Mouse (Mus musculus): ENCODE results near the gene Naa25. TPM values are rescaled to one million over a fixed set of nuclear protein-coding genes. Genes with fewer than 3 reads are reported as not detected.
"Not testable (repeated sequence)": the region's sequence is repeated elsewhere in the genome, so short reads cannot be mapped to it uniquely, and the experiment has no call there.

Gene Naa25
- 10 to 100 TPM; 33.4 to 40.0 (median 35.9) TPM for total RNA-seq (2022)

DNA sequence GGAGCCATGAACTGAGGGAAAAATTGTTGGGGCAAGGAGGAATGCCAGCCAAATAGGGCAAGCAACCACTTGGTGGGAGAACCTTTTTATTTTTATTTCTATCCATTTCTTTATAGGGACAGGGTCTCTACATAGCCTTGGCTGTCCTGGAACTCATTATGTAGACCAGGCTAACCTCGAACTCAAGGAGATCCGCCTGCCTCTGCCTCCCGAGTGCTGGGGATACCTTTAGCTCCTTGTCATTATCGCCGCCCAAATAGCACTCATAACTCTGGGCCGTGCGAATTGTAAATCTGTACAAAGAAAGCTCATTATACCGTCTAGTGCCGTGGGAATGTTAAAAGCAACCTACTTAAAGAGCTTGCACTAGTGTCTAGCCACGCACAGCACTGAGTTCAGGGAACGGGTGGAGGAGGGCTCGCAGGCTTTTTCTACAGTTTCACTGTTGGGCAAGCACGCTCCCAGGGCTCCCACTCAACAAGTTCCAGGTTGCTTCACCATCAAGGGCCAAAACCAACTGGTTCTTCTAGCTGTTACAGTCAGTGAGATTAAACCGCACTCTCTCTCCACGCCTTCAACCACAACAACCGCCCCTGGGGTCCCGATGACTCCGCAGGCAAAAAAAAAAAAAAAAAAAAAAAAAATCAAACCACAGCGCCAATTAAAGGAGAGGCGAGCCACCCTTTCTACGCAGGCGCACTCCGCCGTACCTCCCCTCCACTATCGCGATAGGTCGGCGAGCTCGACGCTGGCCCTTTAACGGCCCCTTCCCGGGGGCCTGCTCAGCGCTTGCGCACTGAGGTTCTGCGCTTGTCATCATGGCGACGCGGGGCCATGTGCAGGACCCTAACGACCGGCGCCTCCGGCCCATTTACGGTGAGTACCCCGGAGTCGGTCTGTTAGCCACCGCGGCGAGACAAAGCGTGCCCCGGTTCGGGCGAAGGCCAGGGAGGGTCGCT lies at the start of gene Naa25:
Gene Naa25 (plus strand): TSS at position 750 of the 959 bp plus-strand sequence.
- DNase-seq: peak; percentile 91

DNA sequence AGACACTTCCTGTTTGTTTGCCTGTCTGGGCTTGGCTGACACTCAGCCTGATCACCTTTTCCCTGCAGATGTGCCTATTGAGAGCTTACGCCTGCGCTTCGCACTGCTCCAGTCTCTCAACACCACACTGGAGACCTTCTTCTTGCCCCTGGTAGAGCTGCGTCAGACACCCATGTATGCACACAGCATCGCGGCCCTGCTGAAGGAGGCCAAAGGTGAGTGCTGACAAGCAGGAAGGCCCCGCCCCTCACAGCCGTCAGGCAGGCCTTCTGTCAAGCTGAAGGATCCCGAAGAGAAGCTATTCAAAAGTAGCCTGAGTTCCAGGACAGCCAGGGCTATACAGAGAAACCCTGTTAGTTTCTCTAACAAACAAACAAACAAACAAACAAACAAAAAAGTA lies 38.5 kb upstream of the Naa25 start:
- DNase-seq: no peak

DNA sequence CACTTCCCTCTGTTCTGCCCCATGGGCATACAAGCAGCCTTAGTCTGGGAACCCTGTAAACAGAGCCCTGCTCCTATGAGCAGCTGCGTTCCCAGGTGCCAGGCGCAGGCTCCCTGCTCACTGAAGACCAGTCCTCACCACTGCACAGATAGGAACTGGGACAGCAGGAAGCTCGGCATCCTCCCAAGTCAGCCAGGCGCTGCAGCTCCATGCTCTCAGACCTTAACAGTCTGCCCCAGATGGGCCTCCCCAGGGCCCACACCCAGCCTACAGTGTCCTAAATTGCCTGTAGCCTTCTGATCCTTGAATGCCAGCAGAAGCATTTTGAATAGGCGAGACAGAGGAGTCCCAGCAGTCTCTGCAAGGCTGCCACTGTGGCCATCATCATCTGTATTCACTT lies 36.0 kb upstream of the Naa25 start:
- no peak for DNase-seq

DNA sequence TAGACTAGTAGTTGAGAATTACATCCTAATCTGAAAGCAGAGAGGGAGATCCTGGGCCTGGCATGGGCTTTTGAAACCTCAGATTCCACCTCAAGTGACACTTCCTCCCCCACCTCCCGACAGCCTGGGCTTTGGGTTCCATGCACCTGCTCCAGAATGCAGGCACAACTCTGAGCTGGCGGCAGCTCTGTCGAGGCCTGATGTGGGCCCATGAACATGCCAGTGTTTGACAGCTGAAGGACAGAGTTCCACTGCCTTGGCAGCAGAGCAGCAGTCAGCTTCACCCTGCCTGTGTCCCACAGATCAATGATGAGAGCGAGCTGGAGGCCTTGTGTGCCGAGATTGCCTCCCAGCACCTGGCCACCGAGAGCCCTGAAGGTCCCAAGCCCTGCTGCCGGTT lies 34.3 kb upstream of the Naa25 start:
- peak; percentile 34 for DNase-seq

DNA sequence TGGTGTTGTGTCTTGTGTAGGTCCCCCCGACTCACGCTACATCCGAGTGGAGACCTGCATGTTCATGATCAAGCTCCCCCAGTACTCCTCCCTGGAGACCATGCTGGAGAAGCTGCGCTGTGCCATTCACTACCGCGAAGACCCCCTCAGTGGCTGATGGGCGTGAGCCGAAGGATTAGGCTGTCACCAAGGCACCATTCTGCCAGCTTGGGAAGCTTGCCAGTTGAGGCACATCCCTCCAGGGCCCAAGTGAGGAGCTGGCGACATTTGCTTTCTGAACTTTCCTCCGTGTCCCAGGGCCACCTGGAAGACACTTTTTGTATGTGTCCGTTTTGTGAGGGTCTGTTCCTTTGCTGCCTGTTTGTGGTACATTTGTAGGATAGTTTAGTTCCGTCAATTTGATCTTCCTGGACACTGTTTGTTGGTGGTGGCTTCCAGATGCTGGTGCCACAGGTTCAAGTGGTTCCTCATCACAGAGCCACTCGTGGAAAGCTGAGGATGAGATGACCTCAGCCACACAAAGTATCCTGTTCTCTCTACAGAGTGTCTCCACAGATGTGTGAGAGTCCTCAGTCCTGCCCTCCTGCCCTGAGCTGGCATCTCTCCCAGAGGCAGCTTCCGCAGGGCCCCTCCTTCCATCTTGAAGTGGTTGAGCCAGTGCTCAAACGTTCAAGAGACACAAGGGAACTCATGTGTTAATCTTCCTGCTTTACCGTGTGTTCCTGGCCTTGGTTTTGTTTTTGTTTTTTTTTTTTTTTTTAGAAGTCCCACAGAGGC lies 31.1 kb upstream of the Naa25 start:
- DNase-seq: no peak

DNA sequence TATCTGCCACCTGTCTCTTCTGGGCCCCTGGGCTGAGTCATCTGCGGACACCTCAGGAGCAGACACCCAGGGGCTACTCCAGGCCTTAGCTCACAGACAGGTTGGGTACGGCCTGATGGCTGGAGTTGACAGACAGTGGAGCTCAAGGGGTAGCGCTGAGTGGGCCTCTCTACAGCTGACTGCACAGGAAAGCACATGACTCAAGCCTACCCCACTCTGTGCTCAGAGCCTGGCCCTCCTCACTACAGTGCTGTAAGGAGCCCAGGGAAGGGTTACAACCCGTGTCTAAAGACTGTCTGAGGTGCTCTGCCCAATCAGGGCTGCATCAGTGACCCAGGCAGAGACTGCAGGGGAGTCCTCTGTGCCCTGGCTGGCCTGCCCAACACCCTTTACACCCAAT lies 30.5 kb upstream of the Naa25 start:
- DNase-seq: no peak

DNA sequence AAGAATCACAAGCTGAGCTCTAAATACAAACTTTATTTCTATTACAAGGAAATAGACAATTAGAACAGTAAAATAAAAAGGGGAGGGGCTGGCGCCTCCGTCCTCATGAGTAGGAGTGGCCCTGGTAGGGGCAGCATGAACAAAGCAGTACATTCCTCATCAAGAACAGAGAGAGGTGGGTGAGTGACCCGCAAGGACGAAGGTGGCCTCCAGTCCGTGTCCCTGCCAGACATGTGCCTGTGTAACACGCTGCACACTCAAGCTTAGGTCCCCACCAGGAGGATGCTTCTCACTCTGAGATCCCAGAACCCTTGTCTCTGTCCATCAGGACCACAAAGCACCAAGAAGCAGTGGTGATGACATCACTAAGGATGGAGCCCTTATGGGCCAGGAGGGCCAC lies 26.0 kb upstream of the Naa25 start:
- DNase-seq: no peak

DNA sequence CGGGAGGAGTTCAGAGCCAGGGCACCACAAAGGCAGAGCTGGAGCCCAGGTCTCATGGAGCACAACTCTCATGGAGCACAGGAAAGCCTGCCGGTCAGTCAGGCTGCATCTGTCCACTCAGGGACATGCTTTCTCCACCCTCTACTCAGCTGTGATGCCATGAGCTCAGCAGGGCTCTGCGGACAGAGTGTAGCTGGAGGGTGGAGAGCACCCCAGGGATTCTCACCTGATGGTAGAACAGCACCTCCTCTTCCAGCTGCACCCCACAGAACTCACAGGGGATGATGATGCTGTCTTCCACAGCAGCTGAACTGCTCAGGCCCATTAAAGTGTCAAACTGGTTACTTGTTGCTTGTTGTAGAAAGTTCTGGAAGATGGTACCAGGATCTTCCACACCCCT lies 22.9 kb upstream of the Naa25 start:
- no peak for DNase-seq

DNA sequence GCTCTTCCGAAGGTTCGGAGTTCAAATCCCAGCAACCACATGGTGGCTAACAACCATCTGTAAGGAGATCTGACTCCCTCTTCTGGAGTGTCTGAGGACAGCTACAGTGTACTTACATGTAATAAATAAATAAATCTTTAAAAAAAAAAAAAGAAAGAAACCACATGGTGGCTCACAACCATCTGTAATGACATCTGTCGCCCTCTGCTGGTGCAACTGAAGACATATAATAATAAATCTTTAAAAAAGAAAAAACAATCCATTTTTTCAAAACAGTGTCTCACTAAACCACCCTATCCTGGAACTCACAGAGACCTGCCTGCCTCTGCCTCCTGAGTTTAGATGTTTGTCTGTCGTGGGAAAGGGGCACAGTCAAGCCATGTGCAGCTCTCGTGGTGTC lies 20.8 kb upstream of the Naa25 start:
- not testable (repeated sequence) for DNase-seq

DNA sequence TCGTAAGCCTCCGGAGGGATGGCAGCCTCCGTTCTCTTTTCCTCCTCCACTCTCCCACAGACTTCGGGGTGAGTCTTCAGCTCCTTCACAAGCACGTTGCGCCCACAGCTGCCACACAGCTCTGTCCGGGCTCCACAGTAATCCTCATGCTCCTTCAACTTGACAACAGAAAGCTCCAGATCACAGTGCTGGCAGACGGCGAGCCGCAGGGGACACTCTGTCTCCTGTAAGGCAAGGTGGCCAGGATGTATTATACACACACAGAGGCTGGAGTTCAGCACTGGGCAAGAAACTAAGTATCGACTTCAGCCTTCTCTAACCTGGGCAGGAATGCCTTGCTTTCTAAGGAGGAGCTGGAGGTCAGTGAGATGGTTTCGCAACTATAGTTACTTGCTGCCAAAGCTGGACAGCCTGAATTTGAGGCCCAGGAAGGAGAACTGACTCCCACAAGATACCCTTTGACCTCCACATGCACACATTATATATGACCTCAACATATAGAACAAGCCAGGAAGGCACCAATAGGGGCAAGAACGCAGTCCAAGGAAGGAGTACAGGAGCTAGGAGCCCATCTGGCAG lies 19.0 kb upstream of the Naa25 start:
- no peak for DNase-seq

DNA sequence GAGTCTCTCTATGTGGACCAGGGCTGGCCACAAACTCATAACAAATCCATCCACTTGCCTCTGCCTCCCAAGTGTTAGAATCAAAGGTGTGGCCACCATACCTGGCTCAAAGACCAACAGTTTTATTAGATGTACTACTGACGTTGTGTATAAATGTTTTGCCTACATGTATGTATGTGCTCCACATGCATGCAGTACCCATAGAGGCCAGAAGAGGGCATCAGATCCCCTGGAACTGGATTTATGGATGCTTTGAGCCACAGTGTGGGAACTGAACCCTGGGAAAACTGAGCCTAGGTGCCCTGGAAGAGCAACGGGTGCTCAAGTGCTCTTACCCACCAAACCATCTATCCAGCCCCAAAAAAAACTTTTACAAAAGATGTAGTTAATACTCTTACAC lies 17.0 kb upstream of the Naa25 start:
- DNase-seq: no peak

DNA sequence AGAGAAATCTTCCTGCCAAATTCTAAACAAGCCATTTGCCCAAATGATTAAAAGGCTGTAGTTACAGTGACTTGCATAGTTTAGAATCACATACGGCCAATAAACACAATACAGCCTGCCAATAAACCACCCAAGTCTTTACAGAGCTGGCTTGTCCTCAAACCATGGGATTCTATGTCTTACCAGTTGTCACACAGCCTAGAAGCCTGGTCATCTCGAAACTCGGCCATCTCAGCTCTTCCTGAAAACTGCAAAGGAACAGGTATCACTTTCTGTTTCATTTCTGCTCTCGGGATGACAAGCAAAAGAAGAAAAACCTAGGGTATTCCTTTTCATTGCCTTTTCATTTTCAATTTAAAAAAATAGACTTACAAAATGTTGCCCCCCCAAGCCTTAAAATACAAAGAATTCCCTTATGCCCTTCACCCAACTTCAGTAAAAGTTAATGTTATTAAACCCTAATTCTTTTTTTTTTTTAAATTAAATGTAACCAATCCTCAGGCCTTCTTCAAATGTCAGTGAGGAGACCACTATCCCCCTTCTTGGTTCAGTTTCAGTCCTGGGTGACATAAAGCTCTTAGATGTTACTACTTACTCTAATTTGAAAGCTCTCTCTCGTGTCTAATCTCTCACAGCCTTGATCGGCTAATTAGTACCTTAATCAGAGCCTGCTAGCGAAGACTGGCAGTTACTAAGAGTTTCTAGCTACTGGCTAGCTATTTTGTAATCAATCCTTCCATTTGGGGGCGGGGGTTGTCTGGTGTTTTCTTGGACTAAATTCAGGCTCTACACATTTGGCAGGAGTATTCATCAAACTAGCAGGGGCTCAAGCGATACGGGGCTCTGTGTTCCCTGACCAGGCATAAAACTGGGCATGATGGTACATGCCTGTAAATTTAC lies 13.6 kb upstream of the Naa25 start:
- DNase-seq: no peak

DNA sequence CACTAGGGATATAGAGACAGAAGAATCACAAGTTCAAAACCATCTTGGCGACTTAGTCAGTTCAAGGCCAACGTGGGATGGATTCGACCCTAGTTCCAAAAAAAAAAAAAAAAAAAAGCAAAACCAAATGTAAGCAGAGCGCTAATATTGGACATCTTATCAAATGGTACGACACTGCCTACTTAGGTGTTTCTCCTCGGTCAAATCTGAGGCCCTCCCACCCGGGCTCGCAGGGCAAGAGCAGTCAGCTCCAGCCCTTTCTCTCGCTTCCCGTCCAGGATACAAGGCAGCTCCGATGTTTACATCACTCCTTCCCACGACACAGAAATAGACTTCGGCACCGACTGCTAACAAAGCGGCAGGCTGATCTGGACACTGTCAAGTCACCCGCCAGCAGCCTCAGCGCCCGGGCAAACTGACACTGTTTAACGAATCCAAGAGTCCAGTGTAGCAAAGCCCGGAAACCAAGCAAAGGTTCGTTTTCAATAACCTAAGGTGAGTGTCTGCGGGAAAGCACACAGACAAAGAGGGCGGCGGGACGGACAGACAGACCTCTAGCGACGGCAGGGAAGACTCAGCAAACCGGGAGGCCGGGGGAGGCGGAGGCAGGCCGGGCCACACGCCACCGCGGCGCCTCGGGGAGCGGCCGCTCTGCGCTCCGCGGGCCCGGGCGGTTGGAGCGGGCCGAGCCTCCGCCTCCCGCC lies 12.8 kb upstream of the Naa25 start:
- DNase-seq: no peak

DNA sequence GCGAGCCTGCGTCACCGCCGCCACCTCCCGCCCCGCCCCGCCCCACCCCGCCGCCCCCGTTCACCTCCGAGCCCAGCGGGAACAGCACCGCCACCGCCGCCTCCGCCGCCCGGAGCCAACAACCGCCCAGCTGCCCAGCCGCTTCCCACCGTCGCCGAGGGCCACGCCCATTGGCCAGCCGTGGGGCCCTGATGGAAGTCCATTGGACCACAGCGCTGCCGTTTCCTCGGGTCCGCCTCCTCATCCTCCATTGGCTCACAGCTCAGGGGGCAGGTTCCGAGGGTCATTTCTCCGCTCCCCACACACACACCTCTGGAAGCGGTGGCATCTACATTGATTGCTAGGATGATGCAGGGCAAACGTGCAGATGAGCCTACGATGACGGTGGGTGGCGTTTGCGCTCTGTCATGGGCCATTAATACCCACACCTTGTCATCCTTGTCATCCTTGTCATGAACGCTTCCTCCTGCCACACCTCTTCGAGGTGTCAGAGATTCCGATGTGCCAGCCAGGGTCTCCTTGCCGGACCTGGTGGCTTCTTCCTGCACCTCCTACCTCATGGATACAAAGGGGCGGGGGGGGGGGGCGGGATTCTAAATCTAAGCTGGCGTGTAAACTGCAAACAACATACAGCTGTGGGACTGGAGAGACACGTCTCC lies 12.1 kb upstream of the Naa25 start, which contains the start of gene Trafd1:
Gene Trafd1 (minus strand): TSS at position 172 of the 659 bp plus-strand sequence.
- peak; percentile 95 for DNase-seq

DNA sequence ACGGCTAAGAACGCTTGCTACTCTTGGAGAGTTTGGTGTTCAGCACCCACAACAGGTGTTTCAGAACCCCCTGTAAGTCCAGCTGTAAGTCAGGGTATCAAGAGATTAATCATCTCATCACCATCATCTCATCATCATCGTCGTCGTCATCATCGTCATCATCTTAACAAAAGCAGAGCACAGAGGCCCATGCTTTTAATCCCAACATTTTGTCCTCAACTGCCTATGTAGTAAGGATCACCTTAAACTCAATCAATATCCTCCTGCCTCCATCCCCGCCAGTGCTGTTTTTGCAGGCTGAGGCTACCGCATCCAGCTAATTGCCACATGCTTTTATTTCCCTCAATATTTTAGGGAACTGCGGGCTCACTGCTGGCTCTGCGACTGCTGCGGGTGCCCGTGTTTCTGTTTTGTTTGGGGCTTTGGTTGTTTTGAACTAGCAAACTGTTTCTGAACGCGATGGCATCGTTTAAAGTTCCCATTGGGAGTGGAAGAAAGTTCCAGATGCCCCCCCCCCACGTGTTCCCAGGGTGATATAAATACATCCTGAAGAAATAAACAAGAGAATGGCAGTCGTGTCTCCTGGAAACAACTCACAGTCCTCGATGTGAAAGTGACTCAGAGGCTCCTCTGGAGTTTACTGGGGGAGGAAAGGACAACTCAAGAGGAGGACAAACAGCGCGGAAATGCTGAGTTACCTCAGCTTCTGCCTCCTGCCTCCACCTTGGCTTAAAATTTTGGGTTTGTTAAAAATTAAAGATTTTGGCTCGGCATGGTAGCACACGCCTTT lies 11.4 kb upstream of the Naa25 start:
- DNase-seq: no peak

DNA sequence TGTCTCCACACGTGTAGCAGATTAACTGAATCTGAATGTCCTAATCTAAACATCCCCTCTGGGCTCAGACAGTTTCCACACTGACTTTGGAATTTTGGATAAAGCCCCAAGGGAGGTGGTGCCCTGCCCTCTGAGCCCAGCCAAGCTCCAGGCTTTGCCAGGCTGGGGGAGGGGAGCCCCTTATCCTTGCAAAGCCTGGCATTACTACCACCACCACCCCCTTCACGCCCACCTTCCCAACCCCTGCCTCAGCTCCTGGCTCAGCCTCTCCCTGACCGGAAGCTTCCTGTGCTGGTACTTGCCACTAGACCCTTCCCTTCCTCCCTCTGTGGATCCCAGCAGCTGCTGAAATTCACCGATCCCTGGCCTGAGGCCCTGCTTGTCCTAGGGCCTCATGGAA lies 10.6 kb upstream of the Naa25 start:
- no peak for DNase-seq

DNA sequence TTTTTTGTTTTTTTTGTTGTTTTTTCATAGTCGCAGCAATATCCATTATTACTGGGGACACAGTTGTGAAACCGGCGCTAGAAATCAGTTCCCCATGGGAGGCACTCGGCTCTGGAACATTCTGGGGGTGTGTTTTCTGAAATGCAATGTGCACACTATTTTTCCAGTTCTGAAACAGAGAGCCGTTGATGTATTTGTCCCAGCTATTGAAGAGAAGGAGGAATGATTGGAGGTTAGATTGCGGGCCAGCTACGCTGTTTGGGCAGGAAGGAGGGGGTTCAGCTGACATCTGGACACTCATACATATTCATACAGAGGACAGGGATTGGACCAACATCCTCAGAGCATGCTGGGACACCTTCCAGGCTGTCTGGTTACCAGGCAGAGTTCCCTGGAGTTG lies 8.6 kb upstream of the Naa25 start:
- no peak for DNase-seq

DNA sequence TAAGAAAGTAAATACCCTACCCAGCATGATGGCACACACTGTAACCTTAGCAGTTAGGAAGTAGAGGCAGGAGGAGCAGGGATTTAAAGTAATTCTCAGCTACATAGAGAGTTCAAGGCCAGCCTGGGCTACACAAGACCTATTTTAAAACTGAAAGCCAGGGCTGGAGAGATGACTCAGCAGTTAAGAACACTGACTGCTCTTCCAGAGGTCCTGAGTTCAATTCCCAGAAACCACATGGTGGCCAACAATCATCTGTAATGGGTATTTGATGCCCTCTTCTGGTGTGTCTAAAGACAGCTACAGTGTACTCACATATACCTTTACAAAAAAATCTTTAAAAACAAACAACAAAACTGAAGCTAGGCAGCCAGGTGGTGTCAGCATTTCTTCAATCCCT lies 8.0 kb upstream of the Naa25 start:
- no peak for DNase-seq

DNA sequence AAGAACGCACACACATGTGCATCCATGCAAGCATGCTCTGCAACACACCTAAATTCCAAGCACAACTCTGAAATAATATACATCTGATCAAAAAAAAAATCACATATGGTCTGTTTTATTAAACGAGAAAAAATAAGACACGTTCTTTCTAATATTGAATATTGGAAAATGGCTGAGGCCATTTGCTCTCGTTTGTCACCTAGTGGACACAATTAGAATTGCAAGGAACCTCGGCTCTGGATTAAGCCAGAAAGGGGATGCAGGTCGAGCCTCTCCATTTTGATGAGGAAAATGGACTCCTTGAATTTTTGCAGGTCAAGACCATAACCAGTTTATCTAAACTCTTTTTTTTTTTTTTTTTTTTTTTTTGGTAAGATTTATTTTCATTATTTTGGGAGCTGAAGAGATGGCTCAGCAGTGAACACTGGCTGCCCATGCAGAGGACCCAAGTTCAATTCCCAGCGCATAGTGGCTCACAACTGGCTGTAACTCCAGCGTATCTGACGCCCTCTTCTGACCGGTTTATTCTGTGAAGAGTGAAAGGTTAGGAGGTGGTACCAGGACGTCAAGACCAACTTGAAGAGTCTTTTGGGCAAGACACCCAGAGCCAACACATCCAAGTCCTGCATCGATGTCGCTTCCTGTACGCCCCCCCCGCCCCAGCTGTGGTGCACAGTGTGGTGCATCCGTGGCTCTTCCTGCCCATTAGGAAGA lies 4.9 kb upstream of the Naa25 start:
- DNase-seq: no peak

Data from adrenal gland, adult 8-10 months (tissue).